Mouse (Mus musculus): ENCODE measurements around the gene Chrm2.

DNA sequence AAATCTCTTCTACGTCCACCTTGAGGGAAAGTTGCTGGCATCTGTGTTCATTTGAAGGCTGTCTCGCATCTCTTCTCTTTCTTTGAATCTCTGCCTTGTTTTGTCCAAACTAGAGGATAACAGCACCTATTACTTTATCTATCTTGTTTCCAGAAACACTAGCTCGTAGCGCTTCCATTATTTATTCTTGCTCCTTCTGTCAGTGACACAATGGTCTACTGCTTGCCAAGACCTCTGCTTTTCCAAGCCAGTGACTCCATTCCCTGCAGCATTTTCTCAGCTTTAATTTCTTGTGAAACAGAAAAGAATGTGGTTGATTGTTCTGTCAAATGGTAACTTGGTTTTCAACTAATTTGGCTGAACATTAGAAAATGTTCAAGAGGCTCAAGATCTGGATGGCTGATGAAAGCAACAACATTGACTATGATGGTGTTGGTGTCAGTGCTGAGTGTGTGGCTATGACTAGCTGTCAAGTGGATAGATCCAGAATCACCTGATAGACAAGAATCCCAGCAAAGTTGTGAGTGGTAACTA lies 96.3 kb downstream of the Chrm2 start:
- TF ChIP-seq CTCF (IDR thresholded peaks at IDR 0.05; ENCODE audit: extremely low read depth, insufficient read depth, low read length) (no peak), POLR2A (IDR thresholded peaks at IDR 0.05; ENCODE audit: extremely low read depth, insufficient read depth, low read length) (no peak)
